Mouse (Mus musculus) testis, postnatal 14 days (tissue): Measurements from ENCODE around the gene Gm10964.

Experiments
- DNase-seq: peaks from one replicate; pipeline ENCODE4 v3.0.0; 2021; ENCODE audit warnings: low spot score

Gm10964 gene

DNA sequence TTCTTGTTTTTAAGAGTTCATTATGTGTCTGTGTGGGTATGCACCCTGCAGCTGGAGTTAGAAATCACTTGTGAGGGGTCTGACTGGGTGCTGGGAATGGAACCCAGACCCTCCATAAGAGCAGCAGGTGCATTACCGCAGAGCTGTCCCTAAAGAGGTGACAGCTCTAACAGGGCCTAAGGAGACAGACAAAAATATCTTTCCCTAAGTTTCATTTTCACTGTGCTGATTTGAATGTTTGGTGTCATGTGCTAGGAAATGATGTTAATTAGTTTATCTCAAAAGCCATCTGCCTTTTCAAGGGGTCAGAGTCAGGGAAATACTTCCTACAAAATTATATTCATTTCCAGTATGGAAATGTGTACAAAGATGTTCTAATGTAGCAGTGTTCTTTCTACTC is at the start of gene Gm10964:
Gene Gm10964 (plus strand): TSS at position 38 of the 400 bp plus-strand sequence.
- DNase-seq = no peak

GRCm38 (mm10) chr3:103690506-103690905 is 48.7 kb upstream of the Gm10964 start:
- DNase-seq = no peak

DNA sequence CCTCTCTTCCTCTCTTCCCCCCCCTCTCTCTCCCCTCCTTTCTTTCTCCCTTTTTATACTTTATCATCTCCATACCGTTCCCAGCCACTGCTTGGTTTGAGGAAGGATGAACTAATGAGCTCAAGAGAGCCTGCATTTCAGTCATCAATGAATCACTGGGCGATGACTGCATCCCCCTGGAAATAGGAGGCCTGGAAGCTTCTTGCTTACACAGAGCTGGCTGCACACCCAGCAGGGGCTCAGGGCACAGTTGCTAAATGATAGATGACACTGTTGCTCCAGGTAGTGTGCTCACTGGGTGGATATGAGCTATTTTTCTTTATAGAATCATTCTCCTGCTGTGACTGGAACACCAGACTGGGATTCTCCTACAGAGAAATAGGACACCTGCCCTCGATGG is 43.6 kb upstream of the Gm10964 start:
- DNase-seq = no peak

DNA sequence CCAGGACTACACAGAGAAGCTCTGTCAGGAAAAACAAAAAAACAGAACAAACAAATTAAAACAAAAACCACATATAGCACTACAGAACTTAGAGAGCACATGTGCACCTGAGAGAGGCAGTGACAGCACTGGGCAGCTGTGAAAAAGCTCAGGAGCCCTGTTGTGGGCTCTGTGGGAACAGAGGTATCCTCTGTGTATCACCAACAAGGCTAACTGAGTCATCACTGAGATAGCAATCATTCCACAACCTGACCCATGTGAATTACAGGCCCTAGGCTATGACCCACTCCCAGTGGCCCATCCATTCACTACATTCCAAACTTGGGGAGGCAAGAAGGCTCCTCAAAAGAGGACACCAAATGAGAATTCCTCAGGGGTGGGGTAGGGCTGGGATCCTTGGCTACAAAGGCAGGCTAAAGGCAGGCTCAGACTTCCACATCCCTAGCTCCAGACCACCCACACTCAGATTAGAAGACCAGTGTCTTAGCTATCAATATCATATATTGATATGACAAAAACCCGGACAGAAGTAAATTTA is 42.7 kb upstream of the Gm10964 start:
- DNase-seq = no peak

DNA sequence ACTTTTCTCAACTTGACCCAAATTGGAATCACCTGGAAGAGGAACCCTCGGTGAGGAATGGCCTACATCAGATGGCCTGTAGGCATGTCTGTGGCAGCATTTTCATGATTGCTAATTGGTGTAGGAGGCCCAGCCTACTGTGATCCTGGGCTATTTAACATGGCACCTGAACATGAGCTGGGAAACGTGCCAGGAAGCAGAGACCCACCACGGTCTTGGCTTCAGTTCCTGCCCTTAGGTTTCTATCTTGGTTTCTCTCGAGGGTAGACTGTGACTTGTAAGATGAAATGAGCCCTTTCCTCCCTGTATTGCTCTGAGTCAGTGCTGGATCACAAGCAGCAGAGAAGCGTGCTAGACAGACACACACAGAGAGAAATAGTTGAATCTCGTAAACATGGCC is 34.5 kb upstream of the Gm10964 start:
- no peak for DNase-seq

- DNase-seq = no peak
Observed at GRCm38 (mm10) chr3:103705426-103705825, 33.7 kb upstream of the Gm10964 start.

DNA sequence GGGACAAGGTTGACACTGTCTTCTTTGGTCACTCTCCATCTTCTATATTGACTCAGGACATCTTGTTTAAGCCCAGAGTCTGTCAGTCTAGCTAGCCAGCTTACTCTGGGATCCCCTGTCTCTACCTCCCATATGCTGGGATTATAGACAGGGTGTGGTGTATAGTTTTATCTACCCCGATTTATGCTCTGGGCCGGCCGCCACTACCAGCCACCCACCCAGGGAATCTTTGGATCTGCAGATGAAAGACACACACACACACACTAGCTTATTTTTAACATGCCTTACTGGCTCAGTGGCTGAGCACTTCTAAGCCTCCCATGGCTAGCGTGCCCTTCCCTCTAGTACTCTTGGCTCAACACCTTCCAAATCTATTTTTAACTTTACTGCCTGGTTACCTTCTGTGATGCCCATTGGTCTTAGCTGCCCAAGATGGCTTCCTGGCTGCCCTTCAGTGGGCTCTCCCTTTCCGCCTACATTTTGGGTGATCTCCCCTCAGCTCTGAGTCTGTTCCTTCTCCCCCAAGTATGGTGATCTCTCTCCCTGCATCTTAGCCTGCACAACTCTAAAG is 29.6 kb upstream of the Gm10964 start:
- no peak for DNase-seq

- DNase-seq = no peak
Observed at GRCm38 (mm10) chr3:103712196-103712595, 27.0 kb upstream of the Gm10964 start.

DNA sequence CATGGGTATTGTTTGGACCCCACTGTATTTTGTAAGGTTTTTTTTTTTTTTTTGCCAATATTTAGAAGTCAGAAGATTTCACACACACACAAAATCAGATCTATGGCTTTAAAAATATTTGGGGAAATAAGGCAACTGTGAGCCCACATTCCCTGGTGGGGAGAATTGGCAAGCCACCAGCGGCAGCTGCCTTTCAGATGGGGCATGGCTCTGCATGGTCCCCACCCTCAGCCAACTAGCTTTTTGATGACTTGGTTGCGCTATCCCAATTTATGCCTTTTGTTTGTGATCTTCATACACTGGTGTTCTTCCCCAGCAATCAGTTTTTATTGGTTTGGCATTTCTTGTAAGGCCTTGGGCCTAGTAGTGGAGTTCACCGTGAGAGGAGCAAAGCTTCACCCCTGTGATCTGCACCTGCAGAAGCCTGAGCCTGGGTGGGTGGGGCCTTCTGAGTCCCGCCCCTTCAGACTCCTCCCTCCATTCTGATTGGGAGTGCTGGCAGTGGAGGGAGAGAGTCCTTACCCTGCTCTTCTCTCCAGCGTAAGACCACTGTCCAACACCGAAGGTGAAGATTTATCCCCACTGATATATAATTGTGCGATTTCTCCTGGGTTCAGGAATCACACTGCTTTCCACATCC is 24.8 kb upstream of the Gm10964 start:
- no peak for DNase-seq

DNA sequence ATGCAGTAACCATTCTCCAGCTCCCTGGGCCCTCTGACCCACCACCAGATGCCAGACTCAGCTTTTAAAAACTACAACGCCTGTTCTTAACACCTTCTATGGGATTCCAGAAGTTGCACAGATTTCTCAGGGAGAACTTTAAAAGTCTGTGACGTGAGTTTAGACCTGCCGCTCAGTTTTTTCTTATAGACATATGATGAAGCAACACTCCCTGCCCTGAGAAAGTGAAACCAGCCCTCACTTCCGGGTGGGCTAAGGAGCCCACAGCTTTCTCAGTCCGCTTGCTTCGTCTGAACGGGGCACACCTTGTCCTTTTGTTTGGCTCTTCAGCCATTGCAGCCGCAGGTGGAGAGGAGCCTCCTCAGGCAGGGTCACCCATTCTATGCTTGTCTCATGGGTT is 24.2 kb upstream of the Gm10964 start:
- no peak for DNase-seq

GRCm38 (mm10) chr3:103715762-103716693 is 23.1 kb upstream of the Gm10964 start:
- DNase-seq = peak; percentile 51

- DNase-seq = no peak
Observed at GRCm38 (mm10) chr3:103716774-103717760, 22.1 kb upstream of the Gm10964 start.

DNA sequence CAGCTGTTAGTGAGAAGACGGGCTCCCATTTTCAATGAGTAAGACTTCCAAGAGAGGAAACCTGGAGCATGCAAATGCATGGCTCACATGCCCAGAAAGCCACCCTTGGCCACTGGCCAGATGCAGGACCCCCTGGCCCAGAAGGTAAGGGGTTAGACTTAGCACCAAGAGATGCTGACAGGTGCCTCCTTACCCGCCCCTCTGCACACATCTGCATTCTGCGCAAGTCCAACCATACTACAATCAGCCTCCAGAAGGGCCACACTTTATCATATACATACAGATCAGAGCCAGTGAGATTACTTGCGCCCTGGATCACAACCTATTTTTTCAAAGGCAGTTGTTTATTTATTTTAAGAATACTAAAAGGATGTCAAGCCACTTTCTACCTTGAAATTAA is 20.4 kb upstream of the Gm10964 start:
- DNase-seq = no peak

DNA sequence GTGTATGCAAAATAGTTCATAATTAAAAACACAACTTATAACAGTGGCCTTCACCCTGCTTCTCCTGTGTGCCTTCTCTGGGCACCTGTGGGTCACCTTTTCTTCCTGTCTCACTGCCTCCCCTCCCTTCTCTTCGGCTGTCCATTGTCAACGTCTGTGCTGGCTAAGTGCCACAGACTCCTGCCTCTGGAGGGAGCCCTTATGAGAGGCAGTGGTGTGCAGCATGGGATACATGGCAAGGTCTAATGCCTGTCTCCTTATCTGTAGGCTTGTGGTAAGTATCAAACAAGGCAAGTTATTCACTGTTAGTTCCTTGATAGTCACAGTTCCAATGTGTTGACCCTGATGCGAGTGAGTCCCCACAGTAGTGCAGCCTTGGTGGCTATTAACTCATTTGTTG is 15.0 kb upstream of the Gm10964 start:
- no peak for DNase-seq

GRCm38 (mm10) chr3:103726642-103727041 is 12.5 kb upstream of the Gm10964 start:
- no peak for DNase-seq

- DNase-seq = no peak
Observed at GRCm38 (mm10) chr3:103727813-103728326, 11.3 kb upstream of the Gm10964 start.

DNA sequence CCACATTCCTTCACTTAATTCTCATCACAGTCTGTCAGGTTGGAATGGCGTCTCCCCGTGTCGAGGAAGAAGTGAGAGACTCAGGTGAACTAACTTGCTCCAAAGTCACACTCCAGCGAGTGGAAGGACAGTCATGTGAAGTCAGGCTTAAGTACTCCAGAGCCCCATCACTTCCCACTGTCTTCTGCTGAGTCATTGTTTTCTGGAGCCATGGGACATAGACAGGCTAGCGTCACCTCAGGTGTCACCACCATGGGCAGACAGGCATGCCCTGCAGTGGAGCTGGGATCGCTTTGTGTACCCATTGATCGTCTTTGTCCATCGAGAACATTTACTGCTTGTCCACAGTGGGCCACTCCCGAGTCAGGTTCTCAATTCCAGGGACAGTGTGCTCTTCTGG is 9.3 kb upstream of the Gm10964 start:
- no peak for DNase-seq

GRCm38 (mm10) chr3:103732116-103732515 is 7.0 kb upstream of the Gm10964 start:
- no peak for DNase-seq

DNA sequence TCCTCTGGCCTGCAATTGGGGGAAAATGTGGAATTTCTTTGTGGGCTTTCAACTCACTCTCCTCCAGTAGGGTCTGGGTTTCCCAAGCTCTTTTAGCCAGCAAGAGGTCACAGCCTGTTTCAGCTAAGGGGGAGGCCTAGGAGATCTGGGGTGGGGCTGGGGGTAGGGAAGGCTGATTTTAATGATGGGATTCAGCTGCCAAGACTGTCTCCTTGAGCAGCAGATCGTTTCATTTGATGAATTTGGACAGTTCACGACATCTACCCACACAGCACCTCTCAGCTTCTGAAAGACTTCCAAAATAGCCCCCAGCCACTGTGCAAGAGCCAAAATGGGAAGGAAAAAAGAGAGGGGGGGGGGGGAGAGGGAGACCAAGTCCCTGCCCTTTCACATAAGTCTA is 6.0 kb upstream of the Gm10964 start:
- DNase-seq = no peak

GRCm38 (mm10) chr3:103733799-103734695 is 5.1 kb upstream of the Gm10964 start:
- peak; percentile 71 for DNase-seq
